Mouse (Mus musculus) adrenal gland, postnatal 4 days (tissue): Measurements from ENCODE around the gene Mcat. TPM values are rescaled to one million over a fixed set of nuclear protein-coding genes. Genes with fewer than 3 reads are reported as not detected.

ENCODE experiments used
- DNase-seq, 2 experiments: peaks; one replicate each; pipeline ENCODE4 v3.0.0; 2021 to 2022; ENCODE audit warnings: low spot score in 2 of 2, mixed read lengths in 2 of 2
- total RNA-seq, 2 experiments: library from RNA; stranded (reverse); gene quantifications; 2 replicates each; pipeline ENCODE4 v1.2.3; 2021

Gene Mcat
- total RNA-seq, 2 experiments from 2014 or later = 38.1 to 43.3 TPM

DNA sequence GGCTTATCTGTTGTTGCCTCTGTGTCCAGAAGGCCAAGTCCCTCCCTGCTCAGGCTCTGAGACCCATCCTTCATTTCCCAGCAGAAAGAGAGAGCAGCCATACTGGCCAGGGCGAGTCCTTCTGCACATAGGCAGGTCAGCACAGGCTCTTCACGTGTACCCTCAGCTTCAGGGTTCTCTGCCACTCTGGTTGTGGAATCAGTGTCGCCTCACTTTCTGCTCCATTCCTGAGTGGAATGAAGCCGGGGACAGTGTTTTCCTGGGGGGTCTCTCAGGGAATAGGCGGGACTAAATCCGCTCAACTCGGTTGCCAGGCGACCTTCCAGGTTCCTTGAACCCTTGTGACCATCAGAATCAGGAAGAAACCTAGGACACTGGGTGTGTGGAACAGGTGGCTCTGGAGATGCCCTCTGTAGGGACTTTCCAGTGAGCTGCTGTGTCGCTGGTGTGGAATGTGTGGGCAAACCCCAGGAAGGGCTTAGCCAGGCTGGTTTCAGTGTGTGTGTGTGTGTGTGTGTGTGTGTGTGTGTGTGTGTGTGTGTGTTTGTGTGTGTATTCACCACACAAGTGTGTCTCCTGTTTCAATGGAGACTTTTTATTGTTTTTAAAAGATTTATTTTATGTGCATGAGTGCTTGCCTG lies 21.8 kb downstream of the Mcat start:
- no peak for DNase-seq

DNA sequence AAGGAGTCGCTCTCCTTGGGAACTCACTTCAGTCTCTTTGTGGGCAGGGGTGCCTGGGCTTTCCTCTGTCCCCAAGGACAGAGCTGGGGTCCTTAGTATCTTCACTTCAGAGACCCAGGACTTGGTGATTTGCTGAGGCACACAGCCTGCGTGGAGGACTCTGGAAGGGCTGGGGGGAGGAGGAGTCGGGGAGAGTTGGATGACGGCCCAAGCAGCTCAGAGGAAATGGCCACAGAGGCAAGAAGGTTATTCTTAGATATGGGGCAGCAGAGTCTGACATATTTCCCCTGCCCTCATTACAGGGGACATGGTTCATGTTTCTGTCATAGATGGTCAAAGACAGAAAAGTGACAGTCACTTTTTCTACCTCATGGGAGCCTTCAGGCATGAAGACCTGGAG lies 23.7 kb downstream of the Mcat start:
- no peak for DNase-seq

DNA sequence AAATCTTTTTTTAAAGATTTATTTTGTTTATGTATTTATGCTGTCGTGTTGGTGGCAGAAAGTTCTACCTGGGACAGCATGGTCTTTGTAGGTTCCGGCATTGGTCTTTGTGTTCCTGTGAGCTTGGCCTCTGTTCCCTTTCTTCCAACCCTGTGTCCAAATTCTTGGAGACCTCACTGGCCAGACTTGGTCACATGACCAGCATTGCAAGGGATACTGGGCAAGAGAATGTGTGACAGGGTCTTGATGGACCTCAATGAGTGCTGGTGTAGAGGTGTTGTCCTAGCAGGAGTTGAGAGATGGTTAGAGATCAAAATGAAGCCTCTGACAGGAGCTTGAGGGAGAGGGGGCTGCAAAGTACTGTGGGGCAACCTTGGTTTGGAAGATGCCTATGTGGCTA lies 24.7 kb downstream of the Mcat start:
- no peak for DNase-seq

DNA sequence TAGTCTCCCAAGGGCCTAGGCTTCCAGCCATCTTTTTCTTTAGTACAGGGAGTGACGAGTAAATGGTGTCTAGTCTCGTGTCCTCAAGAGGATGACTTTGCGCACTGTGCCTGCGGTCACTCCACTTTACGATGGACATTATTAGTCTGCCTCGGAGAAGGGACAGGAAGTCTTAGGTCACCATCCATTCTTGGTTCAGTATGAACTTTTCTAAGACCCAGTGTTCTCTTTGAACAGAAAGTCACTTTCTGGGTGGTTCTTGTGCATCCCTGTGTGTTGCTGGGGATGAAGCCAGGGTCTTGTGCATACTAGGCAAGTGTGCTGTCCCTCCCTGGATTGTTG lies 27.7 kb downstream of the Mcat start:
- DNase-seq = no peak

DNA sequence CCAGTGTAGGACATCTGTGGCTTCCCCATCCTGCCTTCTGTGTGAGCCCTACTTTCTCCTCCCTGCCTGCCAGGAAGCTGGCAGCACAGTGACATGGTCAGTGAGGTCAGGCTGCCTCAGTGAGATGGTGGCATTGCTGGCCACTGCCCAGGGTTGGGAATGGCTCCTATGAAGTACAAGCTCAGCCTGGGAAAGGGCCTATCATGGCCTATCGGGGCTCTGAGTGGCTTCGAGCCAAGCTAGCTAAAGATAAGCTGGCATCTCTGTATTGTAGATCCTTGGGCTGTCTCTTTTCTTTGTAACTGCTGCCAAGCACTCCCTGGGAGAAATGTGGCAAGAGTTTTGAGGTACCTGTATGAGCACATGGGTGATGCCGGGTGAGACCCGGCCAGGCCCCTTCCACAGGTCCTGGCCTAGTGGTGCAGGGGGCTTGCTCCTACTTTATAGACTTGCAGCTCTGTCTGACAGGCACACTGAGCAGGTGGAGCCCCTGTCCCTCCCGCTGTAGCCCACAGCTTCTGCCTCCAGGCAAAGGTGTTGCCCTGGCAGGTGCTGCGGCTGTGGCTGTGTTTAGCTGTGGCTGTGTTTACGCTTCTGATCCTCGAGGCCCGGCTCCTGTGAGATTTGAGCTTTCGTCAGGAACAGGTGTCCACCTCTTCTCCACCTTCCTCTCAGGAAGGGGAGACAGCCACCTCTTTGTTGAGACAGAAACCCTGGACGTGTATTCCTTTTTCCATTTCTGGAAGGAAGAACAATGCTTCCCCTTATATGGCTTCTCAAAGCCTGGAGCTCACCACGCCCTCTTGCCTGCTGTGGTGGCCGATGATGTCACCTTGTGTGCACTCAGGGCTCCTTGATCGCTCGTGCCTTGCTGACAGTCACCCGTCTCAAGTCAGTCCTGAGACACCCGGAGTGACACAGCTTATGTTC lies 28.4 kb downstream of the Mcat start:
- DNase-seq = no peak

DNA sequence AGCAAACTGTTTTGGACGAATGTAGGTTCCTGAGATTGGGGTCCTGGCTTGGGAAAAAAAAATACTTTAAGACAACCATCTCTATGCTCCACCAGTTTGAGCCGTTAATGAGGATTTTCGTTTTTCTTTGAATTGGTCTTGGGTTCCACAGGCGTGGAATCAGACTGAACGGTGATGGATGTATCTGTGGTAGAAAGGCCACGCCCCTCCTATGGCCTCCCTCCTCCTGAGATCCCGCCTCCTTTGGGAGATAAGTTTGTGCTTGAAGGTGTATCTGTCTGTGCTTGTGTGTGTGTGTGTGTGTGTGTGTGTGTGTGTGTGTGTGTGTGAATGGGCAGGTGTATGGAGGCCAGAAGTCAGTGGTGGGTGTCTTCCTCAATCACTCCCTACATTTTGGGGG lies 31.0 kb downstream of the Mcat start:
- no peak for DNase-seq

DNA sequence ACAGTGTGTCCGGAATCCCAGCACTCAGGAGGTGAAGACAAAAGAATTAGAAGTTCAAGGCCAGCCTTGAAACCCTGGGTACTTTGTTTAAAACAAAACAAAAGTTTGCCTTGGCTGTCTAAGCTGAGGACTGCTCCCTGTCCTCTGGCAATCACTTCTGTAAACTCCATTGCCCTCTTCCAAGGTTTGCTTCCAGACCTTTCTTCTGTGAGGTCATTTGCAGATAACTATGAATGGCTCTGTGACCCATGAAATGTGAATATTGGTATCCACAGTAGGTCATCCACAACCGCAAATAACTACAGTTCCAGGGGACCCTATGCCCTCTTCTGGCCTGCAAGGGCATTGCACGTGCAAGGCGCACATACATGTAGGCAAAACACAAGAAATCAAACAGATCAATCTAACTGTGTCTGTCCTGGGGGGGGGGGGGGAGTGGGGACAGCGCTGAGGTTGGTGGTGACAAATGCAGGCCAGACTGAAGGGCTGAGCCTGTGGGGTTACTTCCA lies 31.6 kb downstream of the Mcat start:
- no peak for DNase-seq

DNA sequence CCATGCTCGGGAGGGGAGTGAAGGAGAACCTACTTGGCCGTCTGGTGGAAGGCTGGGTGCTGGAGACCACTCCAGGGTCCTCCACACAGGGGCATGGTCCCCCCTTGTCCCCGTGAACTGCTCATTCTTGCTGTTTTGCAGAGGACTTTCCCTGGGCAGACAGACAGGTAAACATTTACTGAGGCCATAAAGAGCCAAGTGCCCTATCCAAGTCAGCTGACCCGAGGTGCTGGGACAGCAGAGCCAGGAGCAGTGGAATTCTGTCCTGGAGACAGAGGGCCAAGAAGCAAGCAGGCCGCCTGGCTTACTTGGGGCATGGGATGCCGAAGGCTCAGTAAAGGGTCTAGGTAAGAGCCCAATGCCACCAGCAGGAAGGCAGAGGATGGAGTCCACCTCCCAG lies 32.9 kb downstream of the Mcat start:
- DNase-seq = no peak

DNA sequence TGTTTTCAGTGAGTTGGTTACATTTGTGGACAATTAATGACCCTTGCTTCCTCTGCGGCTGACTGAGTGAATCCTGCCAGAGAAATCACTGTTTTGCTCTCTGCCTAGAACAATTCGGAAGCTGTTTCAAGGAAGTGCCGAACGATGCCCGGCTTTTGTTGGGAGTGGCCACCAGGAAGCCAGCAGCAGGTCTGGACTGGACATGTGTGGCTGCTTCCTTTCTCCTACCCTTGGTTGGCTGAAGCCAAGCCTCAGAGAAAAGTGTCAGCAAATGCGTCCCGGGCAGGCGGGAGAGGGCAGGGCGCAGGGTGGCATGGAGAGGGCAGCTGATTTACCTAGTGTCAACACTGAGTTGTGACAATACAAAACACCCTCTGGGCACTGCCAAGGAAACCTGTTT lies 33.4 kb downstream of the Mcat start:
- DNase-seq = no peak

DNA sequence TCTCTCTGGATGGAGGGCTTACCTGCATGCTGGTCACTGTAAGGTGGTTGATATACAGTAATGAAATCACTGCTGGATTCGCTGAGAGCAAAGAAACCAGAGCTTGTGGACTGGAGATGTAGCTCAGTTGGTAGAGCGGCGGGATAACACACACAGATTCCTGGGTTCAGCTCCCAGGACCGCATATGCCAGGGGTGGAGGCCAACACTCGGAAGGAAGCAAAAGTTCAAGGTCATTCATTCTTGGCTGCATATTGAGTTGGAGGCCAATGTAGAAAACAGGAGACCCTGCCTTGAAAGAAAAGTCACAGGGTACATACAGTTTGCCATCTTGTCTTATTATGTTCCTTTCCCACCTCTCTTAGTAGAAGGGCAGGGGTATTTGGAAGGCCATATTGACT lies 33.8 kb downstream of the Mcat start:
- DNase-seq = no peak

DNA sequence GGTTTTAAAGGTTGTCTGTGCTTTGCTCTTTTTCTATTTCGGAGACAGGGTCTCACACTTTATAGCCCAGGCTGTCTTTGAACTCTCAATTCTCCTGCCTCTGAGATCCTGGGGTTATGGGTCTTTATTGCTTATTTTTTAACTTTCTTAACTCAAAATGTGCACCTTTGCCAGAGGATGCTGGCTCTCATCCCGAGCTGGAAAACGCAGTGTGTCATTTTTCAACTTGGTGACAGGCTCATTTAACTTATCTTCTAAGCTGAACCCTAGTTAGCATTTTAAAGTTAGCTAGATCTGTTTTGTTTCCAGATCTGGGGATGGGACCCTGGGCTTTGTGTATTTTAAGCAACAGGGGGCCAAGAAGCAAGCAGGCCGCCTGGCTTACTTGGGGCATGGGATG lies 34.7 kb downstream of the Mcat start:
- no peak for DNase-seq

DNA sequence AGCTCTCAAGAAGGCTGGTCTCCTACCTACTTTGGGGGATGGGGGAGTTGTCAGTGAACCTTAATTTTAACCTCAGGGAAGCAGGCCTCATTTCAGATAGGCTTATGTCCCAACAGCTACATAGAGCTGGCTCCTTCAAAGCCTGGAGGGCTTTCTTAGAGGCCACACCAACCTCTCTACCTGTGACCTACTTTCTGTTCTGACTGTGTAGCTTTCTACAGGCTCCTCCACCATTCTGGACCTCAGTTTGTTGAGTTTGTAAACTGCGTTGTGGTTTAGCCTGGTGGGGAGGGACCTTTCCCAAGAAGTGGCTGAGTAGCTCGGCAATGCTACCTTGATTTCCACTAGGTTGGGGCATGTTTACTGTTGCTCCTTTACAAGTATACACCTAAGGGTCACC lies 35.8 kb downstream of the Mcat start:
- DNase-seq = no peak

DNA sequence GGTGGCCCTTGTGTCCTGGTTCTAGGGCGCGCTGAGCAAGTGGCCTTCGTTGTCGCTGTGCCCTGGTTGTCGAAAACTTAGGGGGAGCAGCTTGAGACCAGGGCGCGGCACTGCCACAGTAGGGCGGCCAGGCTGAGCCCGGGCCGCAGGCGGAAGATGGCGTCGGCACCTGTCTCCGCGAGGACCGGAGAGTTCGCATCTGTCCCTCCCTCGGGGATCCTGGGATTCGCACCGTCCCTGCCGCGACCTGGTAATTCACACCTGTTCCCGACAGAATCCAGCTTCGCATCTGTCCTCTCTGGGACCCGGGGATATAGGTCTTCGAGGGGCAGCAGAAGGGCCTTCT lies 36.5 kb downstream of the Mcat start:
- DNase-seq = no peak

DNA sequence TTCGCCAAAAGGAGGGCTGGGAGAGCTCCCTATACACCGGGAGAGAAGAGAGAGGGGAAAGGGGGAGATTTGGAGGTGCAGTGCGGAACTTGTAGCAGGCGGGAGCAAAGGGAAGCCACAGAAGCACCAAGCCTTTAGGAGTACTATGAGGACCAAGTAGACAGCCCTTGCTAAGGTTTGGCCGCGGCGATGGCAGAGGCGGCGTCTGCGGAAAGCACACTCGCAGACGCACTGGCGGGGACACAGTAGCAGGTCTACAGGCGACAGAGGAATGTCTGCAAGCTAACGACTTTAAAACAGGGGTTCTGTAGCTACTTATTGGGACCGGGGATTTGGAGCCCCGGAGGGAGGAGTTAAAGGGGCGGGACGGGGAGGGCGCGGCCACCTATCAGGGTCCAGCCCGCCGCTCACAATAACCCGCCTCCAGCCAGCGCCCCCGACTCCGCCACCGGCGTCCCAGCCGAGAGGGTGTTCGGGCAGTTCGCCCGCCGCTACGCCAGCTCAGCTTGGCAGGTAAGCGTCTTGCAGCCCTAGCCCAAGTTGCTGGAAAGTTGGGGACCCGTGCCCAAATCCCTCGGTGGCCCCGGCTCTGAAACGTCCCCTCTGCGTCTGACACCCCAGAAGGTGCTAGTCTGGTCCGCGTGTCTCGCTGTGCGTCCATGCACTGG lies 37.0 kb downstream of the Mcat start, which contains the start of gene Bik:
Bik (plus strand) TSS at position 439 of the 668 bp plus-strand sequence.
- DNase-seq = peak in 1 of 2 experiments; percentile 21

DNA sequence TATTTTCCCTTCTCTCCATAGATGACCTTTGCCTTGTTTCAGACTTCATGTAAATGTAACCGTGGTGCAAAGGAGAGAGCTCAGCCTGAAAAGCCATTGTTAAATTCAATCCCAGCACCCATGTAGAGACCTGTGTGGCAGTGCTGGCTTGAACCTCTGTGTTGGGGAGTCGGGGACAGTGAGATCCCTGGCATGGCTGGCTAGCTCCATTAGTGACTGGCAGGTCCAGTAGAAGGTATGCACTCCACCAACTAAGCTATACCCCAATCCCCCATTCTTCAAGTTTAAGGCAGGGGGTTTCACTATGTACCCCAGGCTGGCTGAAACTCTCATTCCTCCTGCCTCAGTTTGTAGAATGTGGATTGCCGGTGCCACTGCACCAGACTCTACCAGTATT lies 39.3 kb downstream of the Mcat start:
- no peak for DNase-seq

DNA sequence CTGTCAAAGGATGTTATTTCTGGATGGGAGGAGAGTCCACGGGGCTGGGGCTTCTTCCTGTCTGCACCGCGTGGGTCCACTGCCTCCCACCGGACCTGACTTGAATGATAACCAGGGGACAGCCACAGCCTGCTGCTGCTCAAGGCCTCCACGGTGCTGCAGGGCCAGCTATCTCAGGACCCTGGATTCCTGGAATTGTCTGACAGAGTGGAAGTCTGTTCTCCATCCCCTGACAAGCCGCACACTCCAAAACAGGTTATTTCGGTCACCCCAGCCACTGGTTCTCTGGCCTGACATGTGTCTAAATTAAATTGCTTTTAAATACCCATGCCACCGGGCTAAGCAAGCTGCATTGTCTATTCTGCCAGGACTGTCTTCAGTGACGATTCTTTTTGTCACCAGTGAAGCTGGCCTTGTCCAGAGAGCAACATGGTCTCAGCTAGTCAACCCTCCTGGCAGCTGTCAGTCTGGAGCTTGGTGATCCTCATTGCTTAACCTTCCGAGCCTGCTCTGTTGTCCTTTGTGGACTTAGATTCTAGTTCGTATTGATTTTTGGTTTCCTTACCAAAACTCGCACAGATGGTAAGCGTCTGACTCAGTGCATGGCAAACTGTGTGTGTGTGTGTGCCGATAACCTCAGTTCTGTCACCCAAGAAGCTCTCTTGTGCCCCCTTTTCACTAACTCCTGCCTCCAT lies 39.8 kb downstream of the Mcat start:
- no peak for DNase-seq

DNA sequence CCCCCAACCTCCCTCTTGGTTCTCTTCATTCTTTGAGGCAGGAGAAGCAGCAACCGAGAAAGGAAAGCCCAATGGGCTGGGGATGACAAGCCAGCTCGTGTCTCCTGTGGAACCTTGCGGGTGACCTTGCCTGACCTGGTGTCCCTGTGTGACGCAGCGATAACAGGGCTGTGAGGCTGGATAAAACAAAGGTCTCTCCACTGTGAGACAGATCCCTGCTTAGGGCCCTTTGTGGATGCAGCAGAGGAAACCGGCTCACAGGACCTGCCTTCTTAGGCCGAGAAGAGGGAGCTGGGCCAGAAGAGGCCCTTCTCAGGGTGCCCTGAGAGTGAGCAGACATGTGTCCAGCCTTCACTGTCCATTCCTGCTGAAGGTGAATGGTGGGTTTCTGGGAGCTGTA lies 40.4 kb downstream of the Mcat start:
- DNase-seq = no peak

DNA sequence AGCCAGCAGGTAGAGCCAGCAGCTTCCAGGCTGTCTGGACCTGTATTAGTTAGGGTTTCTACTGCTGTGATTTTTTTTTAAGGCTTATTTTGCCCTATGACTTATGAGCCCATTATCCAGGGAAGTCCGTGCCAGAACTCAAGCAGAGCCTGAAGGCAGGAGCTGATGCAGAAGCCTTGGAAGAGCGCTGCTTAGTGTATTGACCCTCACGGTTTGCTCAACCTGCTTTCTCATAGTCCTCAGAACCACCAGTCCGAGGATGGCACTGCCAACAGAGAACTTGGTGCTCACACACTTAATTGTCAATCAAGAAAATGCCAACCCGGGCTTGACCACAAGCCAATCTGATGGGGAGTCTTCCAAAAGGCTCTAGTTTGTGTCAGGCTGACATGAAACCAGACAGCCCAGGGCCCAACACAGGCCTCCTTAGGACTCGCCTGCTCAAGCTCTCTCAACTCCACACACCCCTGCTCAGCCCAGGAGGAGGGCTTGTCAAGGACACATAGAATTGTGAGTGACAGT lies 42.7 kb downstream of the Mcat start:
- DNase-seq = no peak

DNA sequence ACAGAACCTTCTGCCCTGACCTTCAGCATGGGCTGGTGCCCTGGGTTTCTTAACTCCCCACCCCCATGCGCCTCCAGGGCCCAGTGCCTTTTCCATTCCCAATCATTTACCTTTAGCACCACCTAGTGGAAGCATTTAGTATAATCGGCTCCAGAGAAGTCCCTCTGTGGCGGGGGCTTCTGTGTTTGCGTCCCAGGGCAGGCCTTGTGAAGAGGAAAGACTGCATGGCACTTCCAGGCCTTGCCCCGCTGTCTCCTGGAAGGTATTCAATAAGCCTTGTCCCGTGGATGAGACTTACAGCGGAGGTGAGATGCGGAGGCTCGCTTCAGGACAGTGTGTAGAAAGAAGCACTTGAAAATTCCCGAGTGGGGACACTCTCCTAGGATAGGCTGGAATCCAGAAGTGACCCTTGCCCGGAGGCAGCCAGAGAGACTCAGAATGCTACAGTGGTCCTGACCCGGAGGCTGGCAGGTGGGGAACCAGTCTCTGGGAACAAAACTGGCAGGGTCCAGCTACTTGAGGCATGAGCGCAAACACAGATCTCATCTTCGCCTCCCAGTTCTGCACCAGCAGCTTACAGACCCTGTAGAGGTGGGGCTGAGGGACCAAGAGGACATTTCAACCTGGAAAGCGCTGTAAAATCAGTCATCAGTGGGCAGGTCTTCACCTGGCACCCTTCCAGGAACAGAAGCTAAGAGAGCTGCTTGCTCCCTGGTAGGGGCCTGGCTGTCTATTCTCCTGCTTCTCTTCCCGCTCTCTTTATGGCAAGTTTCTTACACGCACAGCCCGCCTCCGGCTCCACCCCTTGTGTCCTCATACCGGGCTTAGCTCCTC lies 45.2 kb downstream of the Mcat start:
- DNase-seq = peak in 1 of 2 experiments; percentile 46

DNA sequence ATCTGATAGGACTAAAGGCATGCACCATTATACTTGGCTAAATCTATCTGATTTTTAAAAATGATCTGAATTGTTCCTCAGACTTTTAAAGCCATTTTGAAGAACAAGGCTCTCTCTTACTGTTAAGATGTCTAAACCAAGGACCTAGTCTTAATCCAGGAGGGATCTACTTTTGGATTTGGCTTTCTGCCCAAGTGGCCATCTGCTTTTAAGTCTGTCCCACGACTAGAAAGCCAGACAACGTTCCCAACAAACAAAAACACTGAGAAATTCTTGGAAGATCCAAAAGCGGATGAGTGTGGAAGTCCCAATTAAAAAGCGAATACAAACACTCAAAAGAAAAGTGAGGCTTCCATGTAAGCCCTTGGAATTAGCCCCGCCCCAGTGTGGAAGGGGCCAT lies 48.6 kb downstream of the Mcat start:
- no peak for DNase-seq
